Mouse (Mus musculus) mouse embryonic stem cell (cell line): Measurements from ENCODE around the gene Wnk4.

ENCODE experiments used
- in situ Hi-C, 2 experiments: fragments of 300-500 bp; cut with MboI; formaldehyde crosslinking; loops; 1 replicate in 1 of 2; 3 replicates in 1 of 2; pipeline ENCODE4 v1.14.3; 2019 to 2020; ENCODE audit warnings: low sequenced_read_pairs in 2 of 2, low pct_unique_long_range_greater_than_20kb in 1 of 2, mixed read lengths in 1 of 2; ENCODE audit not compliant: unreplicated experiment in 1 of 2

The Wnk4 gene

GRCm38 (mm10) chr11:101235429-101235828 is 24.9 kb upstream of the Wnk4 start:
- in situ Hi-C loops, result no loop called here

- in situ Hi-C loops, result no loop called here
These were observed 23.6 kb upstream of the Wnk4 start for GRCm38 (mm10) chr11:101236782-101237181.

- in situ Hi-C loops, result no loop called here
These were observed 22.2 kb upstream of the Wnk4 start for GRCm38 (mm10) chr11:101238071-101238647.

- in situ Hi-C loops, result loop anchor here (5.0 to 10.0 kb wide), 2 partner anchors 33 to 50 kb away; no protein-coding TSS in a partner anchor
These were observed 15.3 kb upstream of the Wnk4 start for GRCm38 (mm10) chr11:101245071-101245470.

GRCm38 (mm10) chr11:101245855-101246701 is 14.3 kb upstream of the Wnk4 start, which contains the start of gene Ramp2:
TSS of gene Ramp2 (plus strand) at chr11:101246028.
- in situ Hi-C loops, result loop anchor here (5.0 to 10.0 kb wide), 2 partner anchors 34 to 51 kb away; no protein-coding TSS in a partner anchor

- in situ Hi-C loops, result loop anchor here (5.0 to 10.0 kb wide), 2 partner anchors 34 to 52 kb away; no protein-coding TSS in a partner anchor
These were observed 13.7 kb upstream of the Wnk4 start for GRCm38 (mm10) chr11:101246702-101247012.

- in situ Hi-C loops, result loop anchor here (5.0 to 10.0 kb wide), 2 partner anchors 35 to 53 kb away; no protein-coding TSS in a partner anchor
These were observed 12.8 kb upstream of the Wnk4 start for GRCm38 (mm10) chr11:101247521-101248030.

GRCm38 (mm10) chr11:101248258-101248994 is 11.9 kb upstream of the Wnk4 start:
- in situ Hi-C loops, result loop anchor here (5.0 to 10.0 kb wide), 2 partner anchors 36 to 54 kb away; no protein-coding TSS in a partner anchor

GRCm38 (mm10) chr11:101251031-101251430 is 9.3 kb upstream of the Wnk4 start:
- in situ Hi-C loops, result loop anchor here in 1 of 2 experiments (5.0 kb wide), 1 partner anchor 34 kb away; no protein-coding TSS in a partner anchor

GRCm38 (mm10) chr11:101252941-101253340 is 7.4 kb upstream of the Wnk4 start:
- in situ Hi-C loops, result loop anchor here in 1 of 2 experiments (5.0 kb wide), 1 partner anchor 36 kb away; no protein-coding TSS in a partner anchor

GRCm38 (mm10) chr11:101253613-101254389 is 6.6 kb upstream of the Wnk4 start, which contains the start of gene Vps25:
TSS of gene Vps25 (plus strand) at chr11:101253707.
- in situ Hi-C loops, result loop anchor here in 1 of 2 experiments (5.0 kb wide), 1 partner anchor 36 kb away; no protein-coding TSS in a partner anchor

- in situ Hi-C loops, result no loop called here
These were observed 4.3 kb upstream of the Wnk4 start for GRCm38 (mm10) chr11:101255826-101256775.

GRCm38 (mm10) chr11:101259261-101259712 is 1.1 kb upstream of the Wnk4 start:
- in situ Hi-C loops, result no loop called here

GRCm38 (mm10) chr11:101260826-101261380 is 536 bp downstream of the Wnk4 start:
- in situ Hi-C loops, result no loop called here

GRCm38 (mm10) chr11:101262272-101262967 is 2.1 kb downstream of the Wnk4 start:
- in situ Hi-C loops, result no loop called here
